Mouse (Mus musculus) MEL (cell line): ENCODE measurements around the gene Tfec. TPM values are rescaled to one million over a fixed set of nuclear protein-coding genes. Genes with fewer than 3 reads are reported as not detected.

Source experiments
- DNase-seq: peaks from one replicate; pipeline ENCODE4 v3.0.0; 2011; ENCODE audit warnings: low read depth, low spot score
- H3K27ac ChIP-seq: 2 replicates; pipeline ENCODE4 v1.5.1; 2012; ENCODE audit warnings: low read depth, mild to moderate bottlenecking, control low read depth, low read length, moderate library complexity; ENCODE audit not compliant: control insufficient read depth
- H3K27me3 ChIP-seq, 2 experiments: fragments of 150-350 bp in 1 of 2; sonication (generic) in 1 of 2; 2 replicates each; pipeline ENCODE4 v1.6.1; 2012; ENCODE audit warnings: low read length in 2 of 2, mild to moderate bottlenecking in 2 of 2, improper control_type of control experiment in 1 of 2, moderate library complexity in 1 of 2; ENCODE audit not compliant: insufficient read depth in 2 of 2, control insufficient read depth in 1 of 2
- H3K36me3 ChIP-seq, 2 experiments: 2 replicates each; pipeline ENCODE4 v1.6.1; 2012 to 2014; ENCODE audit warnings: low read length in 2 of 2, improper control_type of control experiment in 1 of 2, inconsistent platforms in 1 of 2, mild to moderate bottlenecking in 1 of 2; ENCODE audit not compliant: insufficient read depth in 2 of 2, control insufficient read depth in 1 of 2
- H3K4me1 ChIP-seq, 2 experiments: fragments of 150-350 bp in 1 of 2; sonication (generic) in 1 of 2; 2 replicates each; pipeline ENCODE4 v1.6.1; 2012; ENCODE audit warnings: low read length in 2 of 2, improper control_type of control experiment in 1 of 2, mild to moderate bottlenecking in 1 of 2; ENCODE audit not compliant: insufficient read depth in 2 of 2, control insufficient read depth in 1 of 2
- H3K4me3 ChIP-seq, 2 experiments: fragments of 150-350 bp in 1 of 2; sonication (generic) in 1 of 2; 2 replicates each; pipeline ENCODE4 v1.5.1; 2012; ENCODE audit warnings: low read depth in 2 of 2, low read length in 2 of 2, mild to moderate bottlenecking in 2 of 2, moderate library complexity in 2 of 2, control low read depth in 1 of 2, improper control_type of control experiment in 1 of 2; ENCODE audit not compliant: control insufficient read depth in 1 of 2, insufficient read depth in 1 of 2
- H3K79me2 ChIP-seq: 2 replicates; pipeline ENCODE4 v1.6.1; 2012; ENCODE audit warnings: mild to moderate bottlenecking, low read length, moderate library complexity; ENCODE audit not compliant: control insufficient read depth, poor library complexity, insufficient read depth
- H3K9ac ChIP-seq: 2 replicates; pipeline ENCODE4 v1.6.1; 2012; ENCODE audit warnings: low read depth, mild to moderate bottlenecking, control low read depth, low read length, moderate library complexity; ENCODE audit not compliant: control insufficient read depth, poor library complexity, severe bottlenecking
- H3K9me3 ChIP-seq: fragments of 150-350 bp; sonication (generic); replicated peaks from 2 replicates; pipeline ENCODE4 v1.6.1; 2012; ENCODE audit warnings: mild to moderate bottlenecking, low read length, improper control_type of control experiment, moderate library complexity; ENCODE audit not compliant: insufficient read depth
- CHD2 ChIP-seq: IDR thresholded peaks from 2 replicates; pipeline ENCODE4 v1.6.1; 2011; ENCODE audit warnings: low read length, improper control_type of control experiment
- CTCF ChIP-seq, 3 experiments: IDR thresholded peaks in 2 of 3; conservative IDR thresholded peaks in 1 of 3; 2 replicates each; pipeline ENCODE4 v1.5.1; 2011 to 2012; ENCODE audit warnings: low read length in 3 of 3, low read depth in 2 of 3, mild to moderate bottlenecking in 2 of 3, improper control_type of control experiment in 1 of 3, inconsistent platforms in 1 of 3, mixed read lengths in 1 of 3, moderate library complexity in 1 of 3; ENCODE audit not compliant: control insufficient read depth in 1 of 3, insufficient read depth in 1 of 3, poor library complexity in 1 of 3, severe bottlenecking in 1 of 3
- E2F4 ChIP-seq: IDR thresholded peaks from 2 replicates; pipeline ENCODE4 v1.6.1; 2011; ENCODE audit warnings: low read depth, low read length, improper control_type of control experiment, borderline replicate concordance
- ELF1 ChIP-seq: IDR thresholded peaks from 2 replicates; pipeline ENCODE4 v1.6.1; 2014; ENCODE audit warnings: low read depth, mild to moderate bottlenecking, inconsistent platforms, low read length, improper control_type of control experiment, moderate library complexity
- EP300 ChIP-seq, 2 experiments: IDR thresholded peaks; 2 replicates each; pipeline ENCODE4 v1.6.1; 2011; ENCODE audit warnings: improper control_type of control experiment in 2 of 2, low read length in 2 of 2, low read depth in 1 of 2, mild to moderate bottlenecking in 1 of 2
- ETS1 ChIP-seq: IDR thresholded peaks from 2 replicates; pipeline ENCODE4 v1.6.1; 2012; ENCODE audit warnings: low read depth, mild to moderate bottlenecking, inconsistent platforms, low read length, improper control_type of control experiment, moderate library complexity
- KAT2A ChIP-seq: conservative IDR thresholded peaks from 2 replicates; pipeline ENCODE4 v1.6.1; 2012; ENCODE audit warnings: low read depth, low read length, improper control_type of control experiment, inconsistent platforms
- MAFK ChIP-seq: IDR thresholded peaks from 2 replicates; pipeline ENCODE4 v1.6.1; 2011; ENCODE audit warnings: low read depth, mild to moderate bottlenecking, low read length, improper control_type of control experiment, borderline replicate concordance
- MAX ChIP-seq: IDR thresholded peaks from 2 replicates; pipeline ENCODE4 v1.6.1; 2011; ENCODE audit warnings: low read length, improper control_type of control experiment
- MAZ ChIP-seq: IDR thresholded peaks from 2 replicates; pipeline ENCODE4 v1.6.1; 2012; ENCODE audit warnings: low read depth, mild to moderate bottlenecking, inconsistent platforms, low read length, improper control_type of control experiment
- MEF2A ChIP-seq: IDR thresholded peaks from 2 replicates; pipeline ENCODE4 v1.6.1; 2014; ENCODE audit warnings: low read depth, mild to moderate bottlenecking, inconsistent platforms, low read length, improper control_type of control experiment; ENCODE audit not compliant: poor library complexity, insufficient replicate concordance, severe bottlenecking; ENCODE audit errors: extremely low read depth
- NELFE ChIP-seq: IDR thresholded peaks from 2 replicates; pipeline ENCODE4 v1.6.1; 2011; ENCODE audit warnings: low read depth, low read length, improper control_type of control experiment
- NRF1 ChIP-seq: IDR thresholded peaks from 2 replicates; pipeline ENCODE4 v1.6.1; 2014; ENCODE audit warnings: low read depth, mild to moderate bottlenecking, inconsistent platforms, low read length, improper control_type of control experiment, moderate library complexity; ENCODE audit not compliant: poor library complexity, insufficient read depth, severe bottlenecking
- POLR2AphosphoS2 ChIP-seq: IDR thresholded peaks from 2 replicates; pipeline ENCODE4 v1.6.1; 2011; ENCODE audit warnings: low read length, improper control_type of control experiment
- POLR2AphosphoS5 ChIP-seq: IDR thresholded peaks from 2 replicates; pipeline ENCODE4 v1.6.1; 2012; ENCODE audit warnings: low read depth, borderline replicate concordance, mild to moderate bottlenecking, inconsistent platforms, low read length, moderate library complexity, mixed read lengths
- RAD21 ChIP-seq: IDR thresholded peaks from 2 replicates; pipeline ENCODE4 v1.6.1; 2011; ENCODE audit warnings: mild to moderate bottlenecking, low read depth, low read length, improper control_type of control experiment
- RCOR1 ChIP-seq: IDR thresholded peaks from 2 replicates; pipeline ENCODE4 v1.6.1; 2012; ENCODE audit warnings: low read depth, mild to moderate bottlenecking, inconsistent platforms, low read length, improper control_type of control experiment
- TAL1 ChIP-seq: IDR thresholded peaks from 2 replicates; pipeline ENCODE4 v1.6.1; 2012; ENCODE audit warnings: mild to moderate bottlenecking, inconsistent platforms, low read length, moderate library complexity, mixed read lengths
- UBTF ChIP-seq: IDR thresholded peaks from 2 replicates; pipeline ENCODE4 v1.6.1; 2012; ENCODE audit warnings: low read depth, mild to moderate bottlenecking, inconsistent platforms, low read length, improper control_type of control experiment, moderate library complexity, borderline replicate concordance; ENCODE audit not compliant: insufficient read depth
- USF1 ChIP-seq: IDR thresholded peaks from 2 replicates; pipeline ENCODE4 v1.6.1; 2014; ENCODE audit warnings: low read depth, mild to moderate bottlenecking, inconsistent platforms, low read length, improper control_type of control experiment, moderate library complexity
- ZC3H11A ChIP-seq: IDR thresholded peaks from 2 replicates; pipeline ENCODE4 v1.6.1; 2012; ENCODE audit warnings: low read depth, mild to moderate bottlenecking, inconsistent platforms, low read length, improper control_type of control experiment
- polyA plus RNA-seq, 2 experiments: library from polyadenylated mRNA; stranded (reverse) in 1 of 2; unstranded in 1 of 2; fragments of >175 nt in 1 of 2; fragments of >200 nt in 1 of 2; gene quantifications; 2 replicates each; pipeline versions ENCODE4 v1.2.1 to v1.2.4; 2012; ENCODE audit warnings: low replicate concordance in 2 of 2, low read depth in 1 of 2; ENCODE audit not compliant: insufficient read length in 2 of 2, insufficient read depth in 1 of 2, missing spikeins in 1 of 2
- total RNA-seq: library from RNA; depleted of rRNA; stranded (reverse); fragments of 300-350 nt; gene quantifications from 2 replicates; pipeline ENCODE4 v1.2.3, GENCODE M21; 2012

Gene Tfec
- total and polyA plus RNA-seq, 3 experiments = not detected

GRCm38 (mm10) chr6:16846521-16846920, 51.7 kb downstream of the Tfec start:
- H3K36me3 ChIP-seq = no peaks in the 10 kb centered on the region
- H3K79me2 ChIP-seq = no peaks in the 10 kb centered on the region
- H3K9me3 ChIP-seq = no peaks in the 10 kb centered on the region
- DNase-seq = no peak
- H3K27me3 ChIP-seq = no peaks in the 10 kb centered on the region
- H3K27ac ChIP-seq = no peak overlapping the region
- no peaks in the 10 kb centered on the region for H3K4me1 ChIP-seq
- H3K4me3 ChIP-seq = no peak overlapping the region
- no peak overlapping the region for H3K9ac ChIP-seq
- TF ChIP-seq MAX (no peak), RAD21 (no peak), CTCF (IDR thresholded peaks at IDR 0.05 in 2 of 3, conservative IDR thresholded peaks at IDR 0.05 in 1 of 3; ENCODE audit: control insufficient read depth in 1 of 3, insufficient read depth in 1 of 3, low read depth in 2 of 3, low read length in 3 of 3, poor library complexity in 1 of 3, severe bottlenecking in 1 of 3) (no peak), NELFE (no peak), E2F4 (no peak), CHD2 (no peak), MAFK (no peak), KAT2A (no peak), UBTF (no peak), MAZ (no peak), MEF2A (no peak), ZC3H11A (no peak), POLR2AphosphoS5 (no peak), USF1 (no peak), ELF1 (no peak), EP300 (IDR thresholded peaks at IDR 0.05; ENCODE audit: low read depth in 1 of 2, low read length in 2 of 2) (no peak), NRF1 (no peak), ETS1 (no peak), TAL1 (no peak)

GRCm38 (mm10) chr6:16835631-16836030, 62.6 kb downstream of the Tfec start:
- TF ChIP-seq POLR2AphosphoS2 (no peak), RCOR1 (no peak)
- Histone ChIP-seq H3K4me3 (no peak overlapping the region), H3K9me3 (no peaks in the 10 kb centered on the region), H3K9ac (no peak overlapping the region), H3K36me3 (no peaks in the 10 kb centered on the region), H3K79me2 (no peaks in the 10 kb centered on the region), H3K27me3 (no peaks in the 10 kb centered on the region), H3K27ac (no peak overlapping the region), H3K4me1 (no peaks in the 10 kb centered on the region)
- DNase-seq = no peak
